Mouse (Mus musculus) testis, adult 2 months (tissue): ENCODE measurements around the gene Vwa7.
A peak's percentile ranks its signal among the peaks of the same experiment; 100 is the strongest.

Experiments
- CTCF ChIP-seq: fragments of 200-500 bp; IDR thresholded peaks from 2 replicates; pipeline ENCODE4 v1.5.1; 2012; ENCODE audit warnings: low read depth, mild to moderate bottlenecking, inconsistent platforms, low read length, moderate library complexity; ENCODE audit not compliant: control insufficient read depth, insufficient read depth, insufficient replicate concordance
- POLR2A ChIP-seq: fragments of 200-500 bp; IDR thresholded peaks from 2 replicates; pipeline ENCODE4 v1.6.1; 2012; ENCODE audit warnings: low read depth, mild to moderate bottlenecking, inconsistent platforms, low read length, moderate library complexity; ENCODE audit not compliant: control insufficient read depth

DNA sequence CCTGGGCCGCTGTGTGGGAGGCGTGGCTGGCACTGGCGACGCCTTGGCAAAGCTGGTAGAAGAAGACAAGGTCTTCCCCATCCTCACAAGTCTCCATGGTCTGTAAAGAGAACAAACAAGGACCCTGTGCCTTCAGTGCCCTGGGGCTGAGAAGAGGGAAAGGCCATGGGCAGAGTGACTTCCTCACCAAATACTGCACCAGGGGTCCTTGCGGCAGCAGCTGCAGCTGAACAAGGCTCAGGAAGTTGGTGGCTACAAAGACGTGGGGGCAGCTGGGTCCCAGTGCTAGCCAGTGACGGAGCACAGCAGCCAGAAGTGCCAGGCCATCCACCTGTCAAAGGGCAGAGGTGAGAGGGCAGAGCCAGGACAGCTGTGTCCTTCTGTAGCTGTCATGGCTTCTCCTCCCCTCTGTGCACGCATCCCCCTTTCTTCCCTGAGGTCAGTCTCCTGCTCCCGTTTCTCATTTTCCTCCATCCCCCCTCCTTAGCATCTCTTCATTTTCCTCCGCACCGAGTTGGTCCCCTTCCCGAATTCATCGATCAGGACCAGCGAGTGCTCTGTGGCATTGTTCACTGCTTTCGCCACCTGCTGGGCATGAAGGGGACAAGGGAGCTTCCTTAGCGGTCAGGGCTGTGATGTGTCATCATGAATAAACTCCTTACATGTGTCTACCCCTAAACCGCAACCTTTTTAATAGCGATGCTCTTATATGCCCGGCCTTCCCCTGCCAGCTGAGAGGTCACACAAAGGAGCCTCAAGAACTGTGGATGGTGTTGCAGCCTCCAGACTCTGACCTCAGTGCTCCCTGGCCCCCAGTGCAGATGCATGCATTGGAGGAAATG is 13.5 kb downstream of the Vwa7 start:
- TF ChIP-seq CTCF (peak; percentile 48; the same call in 1 of the 2 replicates), POLR2A (no peak)
